Mouse (Mus musculus): ENCODE results near the gene Art1. TPM values are rescaled to one million over a fixed set of nuclear protein-coding genes. Genes with fewer than 3 reads are reported as not detected.

The Art1 gene
- polyA plus RNA-seq, 1 experiment from 2014 or later = 8.0 TPM

GRCm38 (mm10) chr7:102082816-102083215, 18.7 kb upstream of the Art1 start, which contains the start of gene Trpc2:
Gene Trpc2, plus strand, starts transcription at chr7:102083116.
- Histone ChIP-seq H3K36me3 (peaks cover 82% of the 10 kb centered on the region), H3K27ac (ENCODE audit: poor library complexity, severe bottlenecking) (no peak within 1 kb of the TSS), H3K27me3 (replicated peaks) (no peaks in the 10 kb centered on the region), H3K4me1 (replicated peaks) (no peaks in the 10 kb centered on the region), H3K9ac (no peak within 1 kb of the TSS), H3K4me2 (no peak within 1 kb of the TSS), H3K4me3 (no peak within 1 kb of the TSS), H3K9me3 (replicated peaks) (no peaks in the 10 kb centered on the region)
- no peak for ATAC-seq (ENCODE audit: insufficient number of reproducible peaks, low FRiP score)
- WGBS = 82% methylated on average over 5 of the region's 5 CpGs

GRCm38 (mm10) chr7:102084041-102084696, 17.4 kb upstream of the Art1 start:
- Histone ChIP-seq H3K9me3 (replicated peaks) (no peaks in the 10 kb centered on the region), H3K4me1 (replicated peaks) (no peaks in the 10 kb centered on the region), H3K9ac (no peak overlapping the region), H3K36me3 (peaks cover 82% of the 10 kb centered on the region), H3K27me3 (replicated peaks) (no peaks in the 10 kb centered on the region), H3K4me2 (no peak overlapping the region), H3K27ac (ENCODE audit: poor library complexity, severe bottlenecking) (no peak overlapping the region), H3K4me3 (no peak overlapping the region)
- 80% methylated on average over 26 of the region's 26 CpGs for WGBS
- no peak for ATAC-seq (ENCODE audit: insufficient number of reproducible peaks, low FRiP score)

- no peak overlapping the region for H3K4me2 ChIP-seq
- H3K27me3 ChIP-seq (replicated peaks) = no peaks in the 10 kb centered on the region
- H3K9ac ChIP-seq = no peak overlapping the region
- no peak overlapping the region for H3K4me3 ChIP-seq
- H3K36me3 ChIP-seq = peaks cover 67% of the 10 kb centered on the region
- H3K9me3 ChIP-seq (replicated peaks) = no peaks in the 10 kb centered on the region
- ATAC-seq (ENCODE audit: insufficient number of reproducible peaks, low FRiP score) = no peak
- 87% methylated on average over 4 of the region's 4 CpGs for WGBS
- H3K4me1 ChIP-seq (replicated peaks) = no peaks in the 10 kb centered on the region
- H3K27ac ChIP-seq (ENCODE audit: poor library complexity, severe bottlenecking) = no peak overlapping the region
Measured at GRCm38 (mm10) chr7:102087336-102087735, 14.2 kb upstream of the Art1 start.

- H3K27me3 ChIP-seq (replicated peaks) = 0 out of 2 replicates have a peak, but pooled peaks cover 11% of the 10 kb centered on the region
- H3K36me3 ChIP-seq = peaks cover 6% of the 10 kb centered on the region; the same call in 1 of the 2 replicates
- peak overlapping the region; percentile 84 for H3K4me2 ChIP-seq
- 5% methylated on average over 30 of the region's 30 CpGs for WGBS
- peak; percentile 67 for ATAC-seq (ENCODE audit: insufficient number of reproducible peaks, low FRiP score)
- H3K4me3 ChIP-seq = peak overlapping the region; percentile 42
- H3K9ac ChIP-seq = peak overlapping the region; percentile 57; the same call in 1 of the 2 replicates
- H3K4me1 ChIP-seq (replicated peaks) = peaks cover 38% of the 10 kb centered on the region
- no peaks in the 10 kb centered on the region for H3K9me3 ChIP-seq (replicated peaks)
- peak overlapping the region; percentile 28; the same call in 1 of the 2 replicates for H3K27ac ChIP-seq (ENCODE audit: poor library complexity, severe bottlenecking)
Measured at GRCm38 (mm10) chr7:102099760-102100661, 1.5 kb upstream of the Art1 start.

GRCm38 (mm10) chr7:102100868-102101267, 675 bp upstream of the Art1 start:
- Histone ChIP-seq H3K27ac (ENCODE audit: poor library complexity, severe bottlenecking) (peak overlapping the region; percentile 28; the same call in 1 of the 2 replicates), H3K4me3 (no peak overlapping the region), H3K27me3 (replicated peaks) (0 out of 2 replicates have a peak, but pooled peaks cover 11% of the 10 kb centered on the region), H3K4me2 (peak overlapping the region; percentile 84; the same call in 1 of the 2 replicates), H3K9me3 (replicated peaks) (no peaks in the 10 kb centered on the region), H3K36me3 (0 out of 2 replicates have a peak, but pooled peaks cover 2% of the 10 kb centered on the region), H3K9ac (no peak overlapping the region), H3K4me1 (replicated peaks) (peaks cover 38% of the 10 kb centered on the region)
- 60% methylated on average over 5 of the region's 5 CpGs for WGBS
- no peak for ATAC-seq (ENCODE audit: insufficient number of reproducible peaks, low FRiP score)

- no peaks in the 10 kb centered on the region for H3K9me3 ChIP-seq (replicated peaks)
- peaks cover 48% of the 10 kb centered on the region for H3K4me1 ChIP-seq (replicated peaks)
- H3K4me2 ChIP-seq = no peak overlapping the region; the same call in 1 of the 2 replicates
- 0 out of 2 replicates have a peak, but pooled peaks cover 10% of the 10 kb centered on the region for H3K27me3 ChIP-seq (replicated peaks)
- no peak overlapping the region for H3K27ac ChIP-seq (ENCODE audit: poor library complexity, severe bottlenecking)
- ATAC-seq (ENCODE audit: insufficient number of reproducible peaks, low FRiP score) = no peak
- H3K9ac ChIP-seq = no peak overlapping the region
- WGBS = 38% methylated on average over 8 of the region's 8 CpGs
- no peak overlapping the region for H3K4me3 ChIP-seq
- no peaks in the 10 kb centered on the region for H3K36me3 ChIP-seq
Measured at GRCm38 (mm10) chr7:102102241-102102640, 698 bp downstream of the Art1 start.

GRCm38 (mm10) chr7:102102696-102103095, 1.2 kb downstream of the Art1 start:
- H3K9ac ChIP-seq = no peak overlapping the region
- H3K27me3 ChIP-seq (replicated peaks) = 0 out of 2 replicates have a peak, but pooled peaks cover 6% of the 10 kb centered on the region
- peaks cover 49% of the 10 kb centered on the region for H3K4me1 ChIP-seq (replicated peaks)
- H3K36me3 ChIP-seq = no peaks in the 10 kb centered on the region
- no peaks in the 10 kb centered on the region for H3K9me3 ChIP-seq (replicated peaks)
- no peak overlapping the region for H3K4me3 ChIP-seq
- no peak overlapping the region for H3K27ac ChIP-seq (ENCODE audit: poor library complexity, severe bottlenecking)
- no peak overlapping the region for H3K4me2 ChIP-seq
- 55% methylated on average over 6 of the region's 6 CpGs for WGBS
- no peak for ATAC-seq (ENCODE audit: insufficient number of reproducible peaks, low FRiP score)

GRCm38 (mm10) chr7:102103555-102103954, 2.0 kb downstream of the Art1 start:
- H3K36me3 ChIP-seq = no peaks in the 10 kb centered on the region
- no peak overlapping the region for H3K27ac ChIP-seq (ENCODE audit: poor library complexity, severe bottlenecking)
- H3K4me1 ChIP-seq (replicated peaks) = peaks cover 49% of the 10 kb centered on the region
- 50% methylated on average over 2 of the region's 2 CpGs for WGBS
- H3K4me3 ChIP-seq = no peak overlapping the region
- no peak overlapping the region for H3K4me2 ChIP-seq
- no peaks in the 10 kb centered on the region for H3K9me3 ChIP-seq (replicated peaks)
- no peak for ATAC-seq (ENCODE audit: insufficient number of reproducible peaks, low FRiP score)
- H3K27me3 ChIP-seq (replicated peaks) = no peaks in the 10 kb centered on the region
- no peak overlapping the region for H3K9ac ChIP-seq

- Histone ChIP-seq H3K9me3 (replicated peaks) (no peaks in the 10 kb centered on the region), H3K36me3 (no peaks in the 10 kb centered on the region), H3K27me3 (replicated peaks) (no peaks in the 10 kb centered on the region), H3K4me2 (no peak overlapping the region), H3K27ac (ENCODE audit: poor library complexity, severe bottlenecking) (no peak overlapping the region), H3K4me3 (no peak overlapping the region), H3K9ac (no peak overlapping the region), H3K4me1 (replicated peaks) (peaks cover 49% of the 10 kb centered on the region)
- ATAC-seq (ENCODE audit: insufficient number of reproducible peaks, low FRiP score) = no peak
- 60% methylated on average over 5 of the region's 5 CpGs for WGBS
Measured at GRCm38 (mm10) chr7:102104126-102104525, 2.6 kb downstream of the Art1 start.

GRCm38 (mm10) chr7:102106700-102107141, 5.2 kb downstream of the Art1 start:
- no peaks in the 10 kb centered on the region for H3K9me3 ChIP-seq (replicated peaks)
- H3K4me3 ChIP-seq = peak overlapping the region; percentile 45
- H3K36me3 ChIP-seq = no peaks in the 10 kb centered on the region
- no peak overlapping the region for H3K27ac ChIP-seq (ENCODE audit: poor library complexity, severe bottlenecking)
- 7% methylated on average over 23 of the region's 23 CpGs for WGBS
- peaks cover 25% of the 10 kb centered on the region for H3K4me1 ChIP-seq (replicated peaks)
- H3K9ac ChIP-seq = peak overlapping the region; percentile 69
- H3K27me3 ChIP-seq (replicated peaks) = no peaks in the 10 kb centered on the region
- ATAC-seq (ENCODE audit: insufficient number of reproducible peaks, low FRiP score) = peak; percentile 23; the same call in 1 of the 2 replicates
- H3K4me2 ChIP-seq = peak overlapping the region; percentile 82

GRCm38 (mm10) chr7:102108206-102108605, 6.7 kb downstream of the Art1 start:
- Histone ChIP-seq H3K4me2 (no peak overlapping the region), H3K4me1 (replicated peaks) (peaks cover 12% of the 10 kb centered on the region), H3K4me3 (no peak overlapping the region), H3K27me3 (replicated peaks) (peaks cover 4% of the 10 kb centered on the region; the same call in 1 of the 2 replicates), H3K9me3 (replicated peaks) (no peaks in the 10 kb centered on the region), H3K36me3 (no peaks in the 10 kb centered on the region), H3K9ac (no peak overlapping the region), H3K27ac (ENCODE audit: poor library complexity, severe bottlenecking) (no peak overlapping the region)
- ATAC-seq (ENCODE audit: insufficient number of reproducible peaks, low FRiP score) = no peak
- 79% methylated on average over 1 of the region's 1 CpGs for WGBS
